Mouse (Mus musculus): ENCODE measurements at regions not wholly inside any gene's neighbourhood (a gene's known extent, or its start where the extent isn't known, plus 50 kb on each side); places are given as distances from the start of the nearest gene placed in this dataset.

- TF ChIP-seq CTCF (IDR thresholded peaks at IDR 0.05; ENCODE audit: low read depth, low read length) (no peak), GATA1 (IDR thresholded peaks at IDR 0.05; ENCODE audit: borderline replicate concordance, low read length) (no peak), TAL1 (conservative IDR thresholded peaks at IDR 0.05; ENCODE audit: low read depth, low read length) (no peak), GATA2 (IDR thresholded peaks at IDR 0.05; ENCODE audit: borderline replicate concordance, low read depth, low read length) (no peak)
Measured at GRCm38 (mm10) chr5:54182754-54183153, 184.5 kb downstream of the Stim2 start.

Data from G1E (cell line).